8 mouse cellular contexts compared by ENCODE assay signal in genomic region chr3:61002587-61003501, GRCm38 (mm10). TPM values are rescaled to one million over a fixed set of nuclear protein-coding genes. Genes with fewer than 3 reads are reported as not detected.
A peak's percentile ranks its signal among the peaks of the same experiment; 100 is the strongest.
DNase-seq lines count a peak whose midpoint lies in the region; ATAC-seq and TF ChIP-seq lines count a peak whose summit lies in the region.

Gene P2ry1 (plus strand): TSS chr3:61002795.

- H3K27me3 ChIP-seq in embryonic facial prominence, embryonic 12.5 days, result peaks cover 8% of the 10 kb centered on the region
- peaks cover 39% of the 10 kb centered on the region for H3K27me3 ChIP-seq in limb, embryonic 12.5 days
- H3K27me3 ChIP-seq in midbrain, embryonic 13.5 days, result peaks cover 27% of the 10 kb centered on the region
- H3K27me3 ChIP-seq in small intestine, adult 2 months (ENCODE audit: control insufficient read depth, insufficient read depth, low read length), result no peaks in the 10 kb centered on the region

- WGBS in bone marrow, adult 2 months, result 1% methylated on average over 90 of the region's 90 CpGs
- WGBS in embryonic facial prominence, embryonic 12.5 days, result under 1% methylated on average over 90 of the region's 90 CpGs
- WGBS in limb, embryonic 12.5 days, result under 1% methylated on average over 90 of the region's 90 CpGs
- WGBS in midbrain, embryonic 13.5 days, result under 1% methylated on average over 88 of the region's 90 CpGs
- WGBS in small intestine, adult 2 months, result under 1% methylated on average over 90 of the region's 90 CpGs

- peak within 1 kb of the TSS; percentile 97 for H3K4me3 ChIP-seq in bone marrow, adult 2 months (replicated peaks; ENCODE audit: control insufficient read depth, low read depth, low read length)
- peak within 1 kb of the TSS; percentile 73 for H3K4me3 ChIP-seq in embryonic facial prominence, embryonic 12.5 days
- H3K4me3 ChIP-seq in limb, embryonic 12.5 days (replicated peaks), result peak within 1 kb of the TSS; percentile 64
- H3K4me3 ChIP-seq in midbrain, embryonic 13.5 days (replicated peaks), result peak within 1 kb of the TSS; percentile 77
- peak within 1 kb of the TSS; percentile 85 for H3K4me3 ChIP-seq in small intestine, adult 2 months (ENCODE audit: low read depth, low read length)

- no peaks in the 10 kb centered on the region for H3K36me3 ChIP-seq in embryonic facial prominence, embryonic 12.5 days
- no peaks in the 10 kb centered on the region for H3K36me3 ChIP-seq in limb, embryonic 12.5 days
- H3K36me3 ChIP-seq in midbrain, embryonic 13.5 days, result no peaks in the 10 kb centered on the region
- peaks cover 6% of the 10 kb centered on the region for H3K36me3 ChIP-seq in small intestine, adult 2 months (ENCODE audit: control insufficient read depth, insufficient read depth, low read length)

- peak within 1 kb of the TSS; percentile 76 for H3K4me2 ChIP-seq in embryonic facial prominence, embryonic 12.5 days (replicated peaks)
- H3K4me2 ChIP-seq in limb, embryonic 12.5 days, result peak within 1 kb of the TSS; percentile 94
- peak within 1 kb of the TSS; percentile 99 for H3K4me2 ChIP-seq in midbrain, embryonic 13.5 days (replicated peaks)

- H3K9me3 ChIP-seq in embryonic facial prominence, embryonic 12.5 days, result no peaks in the 10 kb centered on the region
- no peaks in the 10 kb centered on the region for H3K9me3 ChIP-seq in limb, embryonic 12.5 days
- no peaks in the 10 kb centered on the region for H3K9me3 ChIP-seq in midbrain, embryonic 13.5 days

- H3K27ac ChIP-seq in bone marrow, adult 2 months (ENCODE audit: control insufficient read depth, insufficient read depth, low read depth, low read length, poor library complexity), result peak within 1 kb of the TSS; percentile 82
- H3K27ac ChIP-seq in embryonic facial prominence, embryonic 12.5 days, result no peak within 1 kb of the TSS
- no peak within 1 kb of the TSS for H3K27ac ChIP-seq in limb, embryonic 12.5 days
- H3K27ac ChIP-seq in midbrain, embryonic 13.5 days, result no peak within 1 kb of the TSS
- peak within 1 kb of the TSS; percentile 96 for H3K27ac ChIP-seq in small intestine, adult 2 months (ENCODE audit: insufficient read depth, low read depth, low read length)

- TF ChIP-seq CTCF in bone marrow, adult 2 months (IDR thresholded peaks at IDR 0.05; ENCODE audit: control insufficient read depth, insufficient read depth, low read length), result no peak
- no peak for TF ChIP-seq CTCF in small intestine, adult 2 months (IDR thresholded peaks at IDR 0.05; ENCODE audit: extremely low read depth, insufficient read length, insufficient replicate concordance, low read depth, low read length)

- peak; percentile 96 for ATAC-seq in embryonic facial prominence, embryonic 12.5 days (ENCODE audit: insufficient number of reproducible peaks, insufficient read depth, low FRiP score, low TSS enrichment)
- ATAC-seq in limb, embryonic 12.5 days (ENCODE audit: insufficient number of reproducible peaks, insufficient read depth, low FRiP score, low TSS enrichment, low read depth), result peak; percentile 96
- peak; percentile 98 for ATAC-seq in midbrain, embryonic 13.5 days

- peak; percentile 54; the same call in 1 of the 2 replicates for TF ChIP-seq POLR2A in bone marrow, adult 2 months (IDR thresholded peaks at IDR 0.05; ENCODE audit: borderline replicate concordance, control insufficient read depth, low read depth, low read length)
- peak; percentile 85 for TF ChIP-seq POLR2A in small intestine, adult 2 months (IDR thresholded peaks at IDR 0.05; ENCODE audit: low read depth, low read length)

- H3K9ac ChIP-seq in embryonic facial prominence, embryonic 12.5 days, result peak within 1 kb of the TSS; percentile 70
- peak within 1 kb of the TSS; percentile 60 for H3K9ac ChIP-seq in limb, embryonic 12.5 days (replicated peaks)
- peak within 1 kb of the TSS; percentile 68 for H3K9ac ChIP-seq in midbrain, embryonic 13.5 days (replicated peaks)

- peaks cover 1% of the 10 kb centered on the region; the same call in 1 of the 2 replicates for H3K4me1 ChIP-seq in bone marrow, adult 2 months (ENCODE audit: control insufficient read depth, insufficient read depth, low read length)
- H3K4me1 ChIP-seq in embryonic facial prominence, embryonic 12.5 days, result 0 out of 2 replicates have a peak, but pooled peaks cover 4% of the 10 kb centered on the region
- 0 out of 2 replicates have a peak, but pooled peaks cover 3% of the 10 kb centered on the region for H3K4me1 ChIP-seq in limb, embryonic 12.5 days (replicated peaks)
- peaks cover 11% of the 10 kb centered on the region; the same call in 1 of the 2 replicates for H3K4me1 ChIP-seq in midbrain, embryonic 13.5 days (replicated peaks)
- H3K4me1 ChIP-seq in small intestine, adult 2 months (ENCODE audit: control insufficient read depth, insufficient read depth, insufficient read length, low read length), result no peaks in the 10 kb centered on the region; the same call in 1 of the 2 replicates

- DNase-seq in heart, adult 18-20 months, result peak; percentile 91 to 92
- peak; percentile 91 for DNase-seq in kidney, adult 18-20 months
- no peak for DNase-seq in adipocyte (ENCODE audit: low spot score)

RNA-seq across cellular contexts. Expression of gene P2ry1, which starts in this region (rescaled TPM):
- 5.5 and 11.0 TPM in 2 replicates for polyA plus RNA-seq in bone marrow, adult 2 months (2011; ENCODE audit: insufficient read depth, insufficient read length, low replicate concordance, missing spikeins)
- polyA plus RNA-seq in embryonic facial prominence, embryonic 12.5 days (2016; fragmentation: Nextera tagmentation; extraction: Ambion mirVana), result 7.5 and 7.9 TPM in 2 replicates
- total RNA-seq in heart, adult 18-20 months (2021), result 10 to 100 TPM; 36.2 to 37.7 TPM
- 3.1 and 4.2 TPM in 2 replicates for polyA plus RNA-seq in limb, embryonic 12.5 days (2016; fragmentation: Nextera tagmentation; extraction: Ambion mirVana)
- polyA plus RNA-seq in midbrain, embryonic 13.5 days (2015; fragmentation: Nextera tagmentation; extraction: Ambion mirVana), result 3.4 and 3.5 TPM in 2 replicates
- 10.8 and 21.1 TPM in 2 replicates for polyA plus RNA-seq in small intestine, adult 2 months (2012; rRNA removed)

Comparison
In these comparisons a context has a peak if more than half of its experiments do, and no peak if none do; other contexts are left out.
1. H3K27ac ChIP-seq: peak in bone marrow, adult 2 months (single experiment) and small intestine, adult 2 months (single experiment); none in embryonic facial prominence, embryonic 12.5 days (single experiment), limb, embryonic 12.5 days (single experiment) and midbrain, embryonic 13.5 days (single experiment).
2. Peak in every context shown above with its lines, with median percentiles within 50 percentile points of each other: H3K4me3 ChIP-seq, ATAC-seq, H3K4me2 ChIP-seq and H3K9ac ChIP-seq.